Mouse (Mus musculus) adipocyte (in vitro differentiated cells): Measurements from ENCODE around the gene E030030I06Rik.
A peak's percentile ranks its signal among the peaks of the same experiment; 100 is the strongest.
"Not testable (repeated sequence)": the region's sequence is repeated elsewhere in the genome, so short reads cannot be mapped to it uniquely, and the experiment has no call there.

ENCODE experiments used
- DNase-seq: peaks from one replicate; pipeline ENCODE4 v3.0.0-alpha.2; 2016; ENCODE audit warnings: low spot score

Gene E030030I06Rik

DNA sequence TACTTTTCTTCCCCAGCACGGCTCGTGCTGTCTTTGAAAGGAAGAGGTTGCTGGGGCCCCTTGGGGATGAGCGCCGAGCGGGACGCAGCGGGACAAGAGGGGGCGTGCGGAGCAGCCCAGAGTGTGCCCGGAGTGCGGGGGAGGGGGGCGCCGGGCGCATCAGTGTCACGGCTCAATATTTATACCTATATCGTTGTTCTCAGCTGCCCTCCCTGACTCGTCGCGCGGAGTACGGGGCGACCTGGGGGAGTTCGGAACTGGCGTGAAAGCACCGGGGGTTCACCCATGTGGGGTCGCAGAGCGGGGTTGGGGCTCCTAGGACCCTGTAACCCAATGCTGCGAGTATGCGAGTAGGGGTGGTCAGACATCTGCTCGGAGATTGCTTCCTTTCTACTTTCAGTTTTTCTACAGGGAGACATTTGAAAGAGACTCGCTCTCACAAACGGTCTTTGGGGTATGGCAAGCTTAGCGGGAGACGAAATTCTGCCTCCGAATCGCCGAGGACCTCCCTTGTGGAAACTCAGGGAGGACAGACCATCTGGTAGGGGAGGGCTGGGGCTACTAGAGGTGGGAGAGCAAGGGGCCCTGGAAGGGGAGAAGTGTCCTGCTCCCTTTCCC lies at the start of gene E030030I06Rik:
Gene E030030I06Rik (minus strand): TSS at position 198 of the 618 bp plus-strand sequence.
- peak; percentile 33 for DNase-seq

DNA sequence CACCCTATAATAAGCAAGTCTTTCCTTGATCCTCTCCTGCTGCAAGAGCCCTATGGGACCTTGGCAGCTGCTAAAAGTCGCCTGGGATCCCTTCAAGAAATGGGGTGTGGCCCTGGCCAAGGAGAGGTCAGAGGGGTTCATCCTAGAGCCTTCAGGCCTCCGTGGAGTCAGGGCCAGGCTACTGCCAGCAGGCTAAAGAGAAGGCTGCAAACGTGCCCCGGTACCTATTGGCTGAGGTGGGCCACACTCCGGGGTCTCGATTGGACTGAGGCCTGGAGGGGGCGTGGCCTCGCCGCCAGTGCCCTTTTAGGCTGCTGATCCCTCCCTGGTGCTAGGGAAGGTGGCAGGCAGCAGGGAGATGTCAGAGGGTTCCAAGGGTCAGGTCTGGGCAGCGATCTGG lies 42.0 kb upstream of the E030030I06Rik start:
- DNase-seq = not testable (repeated sequence)

DNA sequence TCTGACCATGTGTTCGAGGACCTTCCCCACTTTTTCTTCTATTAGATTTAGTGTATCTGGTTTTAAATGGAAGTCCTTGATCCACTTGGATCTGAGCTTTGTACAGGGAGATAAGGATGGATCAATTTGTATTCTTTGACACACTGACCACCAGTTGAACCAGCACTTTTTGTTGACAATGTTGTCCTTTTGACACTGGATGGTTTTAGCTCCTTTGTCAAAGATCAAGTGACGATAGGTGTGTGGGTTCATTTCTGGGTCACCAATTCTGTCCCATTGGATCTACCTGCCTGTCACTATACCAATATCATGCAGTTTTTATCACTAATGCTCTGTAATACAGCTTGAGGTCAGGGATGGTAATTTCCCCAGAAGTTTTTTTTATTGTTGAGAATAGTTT lies 27.4 kb upstream of the E030030I06Rik start:
- DNase-seq = not testable (repeated sequence)

DNA sequence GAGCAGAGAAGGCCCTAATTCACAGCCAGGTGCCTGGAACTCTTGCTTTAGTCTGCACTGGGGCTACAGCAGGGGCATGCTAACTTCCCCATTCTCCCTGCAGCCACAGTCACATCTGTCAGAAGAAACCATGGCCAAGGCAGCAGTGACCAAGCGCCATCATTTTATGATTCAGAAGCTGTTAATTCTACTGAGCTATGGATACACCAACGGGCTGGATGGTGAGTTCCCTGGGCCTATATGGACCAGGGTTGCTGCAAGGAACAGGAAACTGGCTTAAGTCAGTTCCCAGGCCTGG lies 25.1 kb upstream of the E030030I06Rik start:
- DNase-seq = not testable (repeated sequence)

DNA sequence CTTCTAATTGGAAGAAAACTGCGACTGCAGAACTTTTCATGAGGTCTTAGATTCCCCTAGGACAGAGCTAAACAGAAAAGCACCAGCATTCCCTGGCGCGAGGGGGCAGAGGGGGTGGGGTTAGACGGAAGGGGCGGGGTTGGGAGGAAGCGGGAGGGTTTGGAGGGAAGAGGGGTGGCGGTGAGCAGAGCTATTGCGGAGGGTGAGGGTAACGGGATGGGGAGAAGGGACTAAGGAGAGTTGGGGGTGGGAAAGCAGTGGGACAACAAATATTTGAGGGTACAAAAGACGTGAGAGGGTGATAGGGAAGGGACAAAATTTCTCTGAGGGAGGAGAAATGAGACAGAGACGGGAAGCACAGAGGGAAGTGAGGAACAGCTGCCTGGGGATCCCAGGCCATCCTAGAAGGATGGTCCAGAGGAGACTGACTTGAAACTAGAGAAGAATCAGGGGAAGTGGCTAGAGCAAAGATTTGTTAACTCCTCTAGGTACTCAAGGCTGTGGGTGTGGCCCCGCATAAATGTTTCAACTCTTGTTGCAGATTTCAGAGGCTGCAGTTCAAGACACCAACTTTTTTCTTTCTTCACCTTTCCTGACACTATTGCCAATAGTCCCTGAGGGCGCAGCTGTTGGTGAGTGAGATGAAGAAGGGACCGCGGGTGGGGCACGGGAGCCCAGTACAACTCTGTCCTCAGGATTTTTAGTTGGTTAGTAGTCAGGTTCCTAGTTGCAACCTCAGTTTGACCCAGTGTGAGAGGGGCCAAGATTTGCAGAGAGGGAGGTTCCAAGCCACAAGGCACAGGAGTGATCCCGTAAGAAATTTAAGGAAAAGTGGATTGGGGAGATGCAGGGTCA lies 24.5 kb upstream of the E030030I06Rik start:
- not testable (repeated sequence) for DNase-seq

DNA sequence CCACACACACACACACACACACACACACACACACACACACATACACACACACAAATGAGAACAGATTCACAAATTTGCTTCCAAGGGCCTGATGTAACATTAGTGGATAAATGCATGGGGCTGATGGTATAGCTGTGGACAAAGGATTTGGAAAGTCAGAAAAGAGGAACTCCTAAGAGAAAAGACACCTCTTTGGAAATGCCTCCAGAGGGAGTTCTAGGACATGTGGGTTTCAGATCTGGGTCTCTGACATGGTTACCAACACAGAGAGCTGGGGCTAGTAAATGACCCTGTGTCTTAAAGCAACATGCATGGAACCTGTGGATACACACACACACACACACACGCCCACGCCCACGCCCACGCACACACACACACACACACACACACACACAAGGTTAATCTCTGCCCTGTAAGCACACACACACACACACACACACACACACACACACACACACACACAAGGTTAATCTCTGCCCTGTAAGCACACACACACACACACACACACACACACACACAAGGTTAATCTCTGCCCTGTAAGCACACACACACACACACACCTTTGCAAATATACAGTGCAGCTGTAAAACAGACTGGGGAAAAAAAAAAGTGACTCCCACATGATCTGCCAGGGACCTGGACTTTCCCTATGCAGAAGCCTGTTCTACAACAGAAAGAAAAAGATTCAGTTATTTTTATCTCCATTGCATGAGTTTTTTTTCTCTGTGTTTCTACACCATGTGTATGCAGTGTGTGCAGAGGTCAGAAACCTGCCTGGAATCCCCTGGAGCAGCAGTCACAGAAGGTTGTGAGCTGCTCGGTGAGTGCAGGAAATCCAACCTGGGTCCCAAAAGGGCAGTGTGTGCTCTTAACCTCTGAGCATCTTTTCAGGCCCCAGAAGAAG lies 23.6 kb upstream of the E030030I06Rik start:
- not testable (repeated sequence) for DNase-seq

DNA sequence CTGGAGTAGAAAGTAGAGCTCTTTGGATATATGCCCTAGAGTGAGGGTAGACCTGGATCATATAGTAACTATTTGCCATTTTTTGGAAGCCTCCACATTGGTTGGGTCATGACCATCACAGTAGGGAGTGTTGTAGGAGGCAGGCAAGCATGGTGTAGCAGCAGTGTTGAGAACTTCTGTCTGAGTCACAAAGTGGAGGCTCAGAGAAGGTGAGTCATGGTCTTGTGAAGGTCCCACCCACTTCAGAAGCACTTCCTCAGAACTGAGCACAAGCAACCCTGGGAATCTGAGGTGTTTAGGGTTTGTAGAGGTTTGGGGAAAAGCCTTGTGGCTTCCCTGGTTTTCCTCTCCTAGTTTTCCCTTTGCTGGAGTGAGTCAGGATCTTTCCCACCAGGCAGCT lies 20.0 kb upstream of the E030030I06Rik start:
- not testable (repeated sequence) for DNase-seq

DNA sequence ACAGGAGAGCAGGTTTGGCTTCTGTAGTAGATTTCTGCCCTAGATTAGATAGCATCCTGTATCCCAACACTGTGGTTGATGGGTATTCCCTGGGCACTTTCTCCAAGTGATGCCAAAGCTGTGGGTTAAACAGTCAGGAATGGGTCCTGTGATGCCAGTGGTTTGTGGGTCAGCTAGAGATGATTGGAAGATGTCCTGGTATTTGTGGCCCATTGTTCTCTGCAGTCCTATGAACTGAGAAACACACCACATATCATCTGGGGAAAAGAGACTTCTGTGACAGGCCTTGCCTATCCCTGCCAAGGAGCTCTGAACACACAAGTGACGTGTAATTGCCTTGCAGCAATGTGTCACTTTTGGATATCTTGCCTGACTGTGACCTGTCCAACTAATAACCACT lies 18.0 kb upstream of the E030030I06Rik start:
- DNase-seq = not testable (repeated sequence)

DNA sequence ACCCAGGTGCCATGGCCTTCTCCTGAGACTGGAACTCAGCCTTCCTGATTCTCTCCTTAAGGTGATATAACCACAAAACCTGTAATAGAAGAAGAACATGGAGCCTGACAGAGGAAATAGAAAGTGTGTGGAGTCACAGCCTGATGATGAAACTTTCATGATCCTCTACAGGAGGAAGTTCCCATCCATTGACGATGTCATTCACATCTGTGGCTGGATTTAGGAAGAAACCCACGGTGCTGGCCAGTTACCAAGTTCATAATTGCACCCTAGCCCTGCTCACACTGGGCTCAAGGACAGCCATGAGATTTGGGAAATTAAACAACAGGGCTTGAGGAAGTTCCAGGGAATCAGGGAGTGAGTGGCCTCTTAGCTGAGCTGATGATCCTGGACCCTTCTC lies 17.0 kb upstream of the E030030I06Rik start:
- DNase-seq = not testable (repeated sequence)

DNA sequence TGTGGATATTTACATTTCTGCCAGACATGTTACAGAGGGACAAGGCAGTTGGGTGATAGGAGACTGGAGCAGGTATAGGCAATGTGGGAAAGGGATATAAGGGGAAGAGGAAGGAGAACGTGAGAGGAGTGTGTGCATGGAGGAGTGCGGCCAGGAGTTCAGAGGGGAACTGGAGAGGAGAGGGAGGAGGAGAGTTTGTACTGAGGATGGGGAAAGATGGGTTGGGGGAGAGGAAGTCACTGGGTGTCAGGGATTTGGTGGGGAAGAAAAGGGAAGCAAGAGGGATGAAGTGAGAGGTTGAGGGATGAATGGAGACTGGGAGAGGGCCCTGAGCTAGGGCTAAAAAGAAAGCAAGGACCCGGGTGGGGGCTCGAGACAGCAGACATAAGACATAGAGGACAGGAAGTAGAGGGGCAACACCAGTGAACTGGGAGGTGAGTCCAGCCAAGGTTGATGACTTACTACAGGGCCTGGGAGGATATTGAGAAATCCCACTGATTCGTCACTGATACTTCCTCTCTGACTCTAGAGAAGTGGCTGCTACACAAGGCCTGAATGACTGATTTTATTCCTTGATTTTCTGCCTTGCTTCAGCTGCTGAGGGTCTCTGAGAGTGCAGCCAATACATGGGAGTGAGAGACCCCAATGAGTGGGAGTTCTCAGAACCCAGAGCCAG lies 16.4 kb upstream of the E030030I06Rik start:
- not testable (repeated sequence) for DNase-seq

DNA sequence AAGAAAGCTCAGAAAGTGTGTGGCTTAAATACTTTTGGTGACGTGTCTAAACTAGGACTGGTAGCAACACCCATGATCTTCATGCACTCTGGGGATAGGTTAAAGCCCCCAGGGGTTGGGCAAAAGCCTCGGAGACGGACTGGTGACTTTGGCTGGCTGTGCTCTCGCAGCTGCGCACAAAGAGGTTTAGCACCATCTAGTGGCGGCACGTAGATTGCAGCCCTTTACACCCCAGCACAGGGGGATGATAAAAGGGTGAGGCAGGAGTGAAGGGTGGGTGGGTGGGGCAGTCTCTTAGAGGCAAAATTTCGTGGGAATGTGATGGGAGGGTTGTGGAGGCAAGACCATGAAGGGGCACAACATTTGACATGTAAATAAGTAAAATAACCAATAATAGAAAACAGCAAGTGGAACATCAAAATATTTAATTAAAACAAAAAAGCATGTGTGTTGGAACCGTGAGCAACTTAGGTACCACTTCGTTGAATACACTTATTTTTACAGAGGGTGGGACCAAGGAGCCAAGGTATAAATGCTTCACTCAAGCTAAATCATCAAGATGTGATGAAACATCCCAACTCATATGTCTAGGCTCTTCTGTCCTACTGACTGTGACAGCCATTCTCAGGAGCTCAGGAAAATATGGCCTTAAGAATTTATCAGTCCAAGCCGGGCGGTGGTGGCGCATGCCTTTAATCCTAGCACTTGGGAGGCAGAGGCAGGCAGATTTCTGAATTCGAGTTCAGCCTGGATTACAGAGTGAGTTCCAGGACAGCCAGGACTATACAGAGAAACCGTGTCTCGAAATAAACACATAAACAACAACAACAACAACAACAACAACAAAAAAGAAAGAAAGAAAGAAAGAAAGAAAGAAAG lies 14.9 kb upstream of the E030030I06Rik start:
- not testable (repeated sequence) for DNase-seq

DNA sequence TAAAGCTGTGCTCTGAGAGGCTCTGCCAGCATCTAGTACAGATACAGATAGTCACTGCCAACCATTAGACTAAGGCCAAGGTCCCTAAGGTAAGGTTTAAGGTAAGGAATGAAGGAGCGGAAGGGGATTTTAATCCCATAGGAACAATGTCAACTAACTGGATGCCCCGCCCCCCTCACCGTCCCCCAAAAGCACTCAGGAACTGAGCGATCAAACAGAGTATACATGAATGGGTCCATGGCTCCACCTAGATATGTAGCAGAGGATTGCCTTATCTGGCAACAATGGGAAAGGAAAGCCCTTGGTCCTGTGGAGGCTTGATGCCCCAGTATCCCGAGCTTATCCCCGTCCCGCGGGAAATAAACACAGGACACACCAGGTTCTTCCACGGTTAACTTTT lies 14.2 kb upstream of the E030030I06Rik start:
- DNase-seq = not testable (repeated sequence)

DNA sequence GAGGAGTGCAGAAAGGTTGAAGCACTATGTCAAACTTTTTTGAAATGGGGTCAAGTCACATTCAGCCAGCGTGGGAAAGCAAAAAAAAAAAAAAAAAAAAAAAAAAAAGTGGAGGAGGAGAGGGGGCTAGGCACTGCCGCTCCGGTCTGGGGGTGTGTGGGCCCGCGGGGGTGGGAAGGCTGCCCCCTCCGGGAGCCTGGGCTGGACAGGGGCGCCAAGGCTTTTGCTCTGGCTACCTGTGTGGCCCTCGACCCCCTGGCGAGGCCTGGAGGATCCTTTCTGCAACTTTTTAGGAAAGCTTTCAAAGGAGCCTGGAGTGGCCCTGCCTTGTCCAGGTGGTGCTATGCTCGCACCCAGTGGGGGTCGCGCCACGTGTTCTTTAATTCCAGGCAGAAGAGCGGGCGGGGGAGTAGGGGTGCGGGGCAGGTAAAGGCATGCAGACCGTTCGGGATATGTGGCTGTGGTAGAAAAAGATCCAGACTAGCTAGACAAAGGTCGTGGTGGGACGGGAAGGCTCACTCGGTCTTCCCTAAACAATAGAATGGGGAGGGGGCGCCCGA lies 10.6 kb upstream of the E030030I06Rik start:
- no peak for DNase-seq

DNA sequence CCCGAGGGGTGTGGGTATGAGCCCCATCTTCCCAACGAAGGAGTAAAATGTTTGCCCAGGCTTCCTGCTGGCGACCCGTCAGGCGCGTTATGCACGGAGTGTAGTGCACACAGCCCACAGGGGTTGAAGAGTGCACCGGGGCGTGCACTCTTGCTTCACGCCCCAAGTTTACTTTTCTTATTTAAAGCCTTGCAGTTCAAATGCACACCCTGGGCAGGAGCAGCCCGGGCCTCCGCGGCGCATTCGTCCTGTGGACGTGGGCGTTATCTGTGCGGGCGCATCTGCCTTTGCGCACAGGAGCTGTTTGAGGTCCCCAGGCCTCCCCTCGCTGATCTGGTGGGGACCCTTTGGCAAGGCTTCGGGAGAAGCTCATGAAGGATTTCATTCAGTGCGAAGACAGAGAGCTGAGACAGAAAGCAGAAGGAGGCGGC lies 10.1 kb upstream of the E030030I06Rik start:
- DNase-seq = no peak

DNA sequence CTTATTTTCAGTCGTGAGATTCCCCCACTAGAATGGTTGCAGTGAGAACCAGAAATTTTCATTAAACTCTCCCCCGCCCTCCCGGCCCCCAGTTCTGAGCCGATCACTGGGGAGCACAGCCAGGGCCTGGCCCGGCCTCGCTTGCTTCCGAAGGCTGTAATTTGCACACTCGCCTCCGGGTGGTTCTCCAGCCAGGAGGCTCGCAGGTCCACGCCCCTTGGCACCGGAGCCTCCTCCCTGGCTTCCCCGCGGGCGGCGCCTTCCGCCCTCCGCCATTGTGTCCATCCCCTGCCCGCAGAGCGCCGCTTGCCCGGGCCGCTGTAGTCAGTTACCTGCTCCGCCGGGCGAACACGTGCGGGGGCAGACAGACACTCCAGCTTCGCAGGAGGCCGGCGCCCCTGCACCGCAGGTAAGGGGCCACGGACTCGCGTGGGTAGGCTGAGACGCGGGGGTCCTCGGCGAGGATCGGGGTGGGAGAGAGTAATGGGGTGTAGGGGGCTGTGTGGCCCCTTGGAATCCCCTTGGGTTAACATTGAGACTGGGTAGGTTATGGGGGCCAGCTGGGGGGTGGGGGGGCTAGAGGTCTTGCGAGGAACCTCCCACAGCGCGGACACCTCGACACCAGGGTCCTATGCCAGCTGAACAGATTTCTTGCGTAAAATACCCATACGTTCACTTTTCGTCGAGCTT lies 9.4 kb upstream of the E030030I06Rik start, which contains the start of the genes Raet1e and H60b:
Gene Raet1e (plus strand): TSS at position 260 of the 690 bp plus-strand sequence.
Gene H60b (plus strand): TSS at position 277 of the 690 bp plus-strand sequence.
- not testable (repeated sequence) for DNase-seq

DNA sequence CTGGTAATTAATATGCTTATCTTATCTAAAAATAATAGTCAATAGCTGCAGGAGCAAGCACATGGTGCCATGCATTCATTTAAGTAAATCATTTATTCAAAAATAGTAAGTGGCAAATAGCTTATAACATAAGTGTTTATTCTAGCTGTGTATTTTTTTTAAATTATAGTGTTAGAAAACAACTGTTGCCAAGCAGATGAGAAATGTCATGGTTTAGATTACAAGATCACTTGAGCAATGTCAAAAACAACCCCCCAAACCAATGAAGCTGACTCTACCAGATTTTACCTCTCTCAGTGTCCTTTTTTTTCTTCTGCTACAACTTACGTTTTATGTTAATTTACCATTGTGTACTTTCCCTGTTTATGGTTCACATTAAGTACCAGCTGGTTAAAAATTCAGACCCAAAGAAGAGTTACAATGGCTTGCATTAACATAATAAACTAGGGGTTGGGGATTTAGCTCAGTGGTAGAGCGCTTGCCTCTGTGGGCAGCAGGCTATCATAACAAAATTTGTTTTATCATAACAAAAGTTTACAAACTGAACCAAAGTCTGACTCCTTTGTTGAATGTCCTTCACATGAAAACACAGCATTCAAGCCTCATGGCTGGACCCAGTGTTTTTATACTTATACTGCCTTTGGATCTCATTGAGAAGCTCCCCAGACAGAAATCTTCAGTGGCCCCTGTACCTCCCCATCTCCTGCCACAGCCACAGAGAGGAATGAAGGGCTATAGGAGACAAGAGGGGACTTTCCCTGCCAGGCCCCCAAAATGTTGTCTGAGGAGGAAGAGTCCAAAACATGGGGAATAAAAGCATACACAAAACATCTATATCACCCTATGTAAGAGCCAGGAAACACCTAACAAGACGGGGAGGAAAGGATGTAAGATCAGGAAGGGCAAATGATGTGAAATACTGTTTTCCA lies 6.1 kb upstream of the E030030I06Rik start:
- DNase-seq = no peak

DNA sequence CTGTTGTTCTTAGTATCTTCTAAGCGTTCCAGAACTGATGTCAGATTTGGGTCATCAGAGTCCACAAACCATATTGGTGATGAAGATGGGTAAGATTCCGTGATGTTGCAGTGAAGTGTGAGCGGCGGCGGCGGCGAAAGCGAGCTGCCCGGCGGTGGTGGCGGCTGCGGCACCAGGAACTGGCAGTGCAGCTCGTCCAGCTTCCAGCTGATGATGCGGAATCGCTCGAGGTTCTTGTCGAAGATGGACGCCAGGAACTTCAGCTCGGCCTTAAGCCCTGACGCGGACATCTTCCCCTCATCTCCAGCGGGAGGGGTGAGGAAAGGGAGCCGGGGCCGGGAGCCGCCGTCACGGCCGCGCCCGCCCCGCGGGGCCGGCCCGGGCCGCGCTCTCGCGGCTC lies 5.1 kb upstream of the E030030I06Rik start:
- DNase-seq = not testable (repeated sequence)

DNA sequence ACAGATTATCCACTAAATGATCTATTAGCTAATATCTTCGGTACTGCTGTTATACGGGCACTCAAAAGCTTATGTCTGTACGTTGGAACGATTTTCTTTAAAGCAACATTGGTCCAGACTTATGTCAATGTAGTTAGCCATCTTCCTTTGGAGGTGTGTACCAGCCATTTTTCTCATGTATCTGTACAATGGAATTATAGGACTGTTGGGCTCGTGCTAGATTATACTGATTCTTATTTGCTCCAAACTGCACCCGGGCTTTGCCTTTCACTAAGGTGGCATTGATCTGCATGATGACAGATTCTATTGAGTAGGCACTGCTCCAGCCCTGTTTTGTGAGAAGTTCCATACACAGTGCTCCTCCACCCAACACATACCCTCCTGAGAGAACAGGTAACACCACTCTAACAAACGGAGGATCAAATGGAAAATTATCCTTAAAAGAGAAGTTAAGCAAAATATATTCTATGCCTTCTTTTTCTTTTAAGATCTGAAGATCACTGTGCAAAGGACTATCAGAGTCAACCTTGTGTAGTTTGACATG lies 4.1 kb upstream of the E030030I06Rik start:
- DNase-seq = not testable (repeated sequence)
